Mouse (Mus musculus): ENCODE data around the gene Cyb561a3. TPM values are rescaled to one million over a fixed set of nuclear protein-coding genes. Genes with fewer than 3 reads are reported as not detected.

Gene Cyb561a3
- total RNA-seq, 2 experiments from 2014 or later, result 11.5 to 11.8 TPM

Other genes with a start within 250 kb of the Cyb561a3 start
- 10 to 100 TPM; 34.3 to 36.2 TPM for gene Syt7, start 188.1 kb upstream of the Cyb561a3 start, total RNA-seq (2021)
- 1 to 10 TPM; 2.2 to 7.3 TPM for gene Lrrc10b, start 119.7 kb upstream of the Cyb561a3 start, total RNA-seq (2021)
- under 1 TPM; 0.40 to 0.93 TPM for gene Ppp1r32, start 94.2 kb upstream of the Cyb561a3 start, total RNA-seq (2021)
- 10 to 100 TPM; 39.9 to 41.2 TPM for gene Cpsf7, start 51.9 kb upstream of the Cyb561a3 start, total RNA-seq (2021)
- 10 to 100 TPM; 61.9 to 67.1 TPM for gene Sdhaf2, start 51.0 kb upstream of the Cyb561a3 start, total RNA-seq (2021)
- gene Tmem216, start 20.9 kb upstream of the Cyb561a3 start, total RNA-seq (2021), result 1 to 10 TPM; 4.5 to 4.9 TPM
- 1 to 10 TPM; 4.3 to 4.8 TPM for gene Tmem138, start 190 bp downstream of the Cyb561a3 start, total RNA-seq (2021)
- gene Ddb1, start 28.2 kb downstream of the Cyb561a3 start, total RNA-seq (2021), result 100 to 1,000 TPM; 216 to 231 TPM
- gene Tkfc, start 28.5 kb downstream of the Cyb561a3 start, total RNA-seq (2021), result 10 to 100 TPM; 10.3 to 11.1 TPM
- under 1 TPM; 0.26 to 0.27 TPM for gene Vwce, start 57.0 kb downstream of the Cyb561a3 start, total RNA-seq (2021)
- not detected for gene Pga5, start 100.9 kb downstream of the Cyb561a3 start, total RNA-seq (2021)
- gene Vps37c, start 111.6 kb downstream of the Cyb561a3 start, total RNA-seq (2021), result 10 to 100 TPM; 23.3 to 27.1 TPM
- gene Cd5, start 161.8 kb downstream of the Cyb561a3 start, total RNA-seq (2021), result 1 to 10 TPM in 1 of 2 experiments, under 1 TPM in 1; 0.87 to 1.1 TPM